Mouse (Mus musculus) ES-Bruce4 (cell line): Measurements from ENCODE around the gene Ift57.

Experiments
- CTCF ChIP-seq: IDR thresholded peaks from one replicate; pipeline ENCODE4 v1.8.1; 2011; ENCODE audit warnings: low read depth, low read length
- EP300 ChIP-seq: IDR thresholded peaks from 2 replicates; pipeline ENCODE4 v1.6.1; 2011; ENCODE audit warnings: low read depth, low read length; ENCODE audit not compliant: insufficient read depth
- POLR2A ChIP-seq: IDR thresholded peaks from one replicate; pipeline ENCODE4 v1.8.1; 2011; ENCODE audit warnings: low read length; ENCODE audit not compliant: insufficient read depth

- TF ChIP-seq CTCF (no peak), EP300 (no peak), POLR2A (no peak)
These were observed 84.3 kb downstream of the Ift57 start for GRCm38 (mm10) chr16:49783369-49783768.
